Mouse (Mus musculus) lung, postnatal 0 days (tissue): Measurements from ENCODE around the gene Car14.

ENCODE experiments used
- CTCF ChIP-seq: IDR thresholded peaks from 2 replicates; pipeline ENCODE4 v1.5.1; 2016; ENCODE audit warnings: antibody characterized with exemption, mild to moderate bottlenecking
- EP300 ChIP-seq: IDR thresholded peaks from 2 replicates; pipeline ENCODE4 v1.6.1; 2016; ENCODE audit warnings: antibody characterized with exemption, mild to moderate bottlenecking, control low read depth

- no peak for TF ChIP-seq EP300
- TF ChIP-seq CTCF: no peak
Measured at GRCm38 (mm10) chr3:95856115-95856514, 48.4 kb downstream of the Car14 start.
